Mouse (Mus musculus): Measurements from ENCODE around the gene Arhgap44. TPM values are rescaled to one million over a fixed set of nuclear protein-coding genes. Genes with fewer than 3 reads are reported as not detected.

Gene Arhgap44
- polyA plus RNA-seq, 1 experiment from 2014 or later: 16.4 TPM

DNA sequence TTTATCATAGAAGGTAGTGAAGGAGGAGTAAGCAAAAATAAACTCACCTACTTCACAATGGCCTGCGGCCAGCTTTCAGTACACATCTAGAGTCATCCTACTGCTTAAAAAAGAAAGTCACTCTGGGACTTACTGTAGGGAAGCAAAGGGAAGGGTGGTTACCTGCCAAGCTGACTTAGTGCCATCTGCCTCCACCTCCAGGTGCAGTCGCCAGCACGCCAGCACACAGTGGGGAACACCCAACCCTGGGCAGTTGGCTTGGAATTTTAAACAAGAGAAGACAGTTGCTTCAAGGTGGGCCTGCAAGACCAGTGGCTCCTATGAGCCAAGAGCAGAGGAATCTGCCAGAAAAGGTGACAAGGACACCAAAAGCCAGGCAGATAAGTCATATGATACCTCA lies 58.7 kb downstream of the Arhgap44 start:
- H3K27me3 ChIP-seq (ENCODE audit: control insufficient read depth, insufficient read depth, low read depth, low read length): no peaks in the 10 kb centered on the region
- ATAC-seq (ENCODE audit: low read depth): no peak
- 96% methylated on average over 3 of the region's 3 CpGs for WGBS

DNA sequence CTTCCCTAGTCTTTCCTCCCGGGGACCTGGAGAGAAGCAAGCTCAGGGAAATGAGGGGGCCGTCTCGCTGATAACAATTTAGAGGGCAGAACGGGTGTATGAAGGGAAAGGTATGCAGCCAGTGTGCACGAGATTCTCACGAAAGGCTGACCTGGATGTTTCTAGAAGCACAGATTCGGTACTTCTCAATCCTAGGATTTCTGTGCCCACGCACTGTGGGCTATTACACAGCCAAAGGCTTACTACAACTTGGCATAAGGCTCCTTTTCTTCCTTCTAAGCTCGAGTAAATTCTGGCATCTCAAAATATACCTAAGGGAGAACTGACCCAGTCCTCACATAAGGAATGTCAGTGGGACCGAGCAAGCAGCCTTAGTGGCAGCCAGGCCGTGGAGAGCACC lies 61.6 kb downstream of the Arhgap44 start:
- no peaks in the 10 kb centered on the region for H3K36me3 ChIP-seq (ENCODE audit: control insufficient read depth, insufficient read depth, low read length)
- no peak overlapping the region for H3K4me3 ChIP-seq (ENCODE audit: low read length)
- no peak for ATAC-seq (ENCODE audit: low read depth)

More for the DNA sequence above, 58.7 kb downstream of the Arhgap44 start:
- H3K27ac ChIP-seq (ENCODE audit: low read length): no peak overlapping the region
- no peak overlapping the region for H3K4me2 ChIP-seq (ENCODE audit: low read depth, low read length)
- H3K9ac ChIP-seq (ENCODE audit: low read length): no peak overlapping the region
- no peaks in the 10 kb centered on the region for H3K9me3 ChIP-seq (ENCODE audit: control insufficient read depth, low read length)
- no peaks in the 10 kb centered on the region for H3K36me3 ChIP-seq (ENCODE audit: control insufficient read depth, insufficient read depth, low read length)
- no peak overlapping the region for H3K4me3 ChIP-seq (ENCODE audit: low read length)
- no peaks in the 10 kb centered on the region; the same call in 1 of the 2 replicates for H3K4me1 ChIP-seq (replicated peaks; ENCODE audit: control insufficient read depth, insufficient read depth, low read length)

DNA sequence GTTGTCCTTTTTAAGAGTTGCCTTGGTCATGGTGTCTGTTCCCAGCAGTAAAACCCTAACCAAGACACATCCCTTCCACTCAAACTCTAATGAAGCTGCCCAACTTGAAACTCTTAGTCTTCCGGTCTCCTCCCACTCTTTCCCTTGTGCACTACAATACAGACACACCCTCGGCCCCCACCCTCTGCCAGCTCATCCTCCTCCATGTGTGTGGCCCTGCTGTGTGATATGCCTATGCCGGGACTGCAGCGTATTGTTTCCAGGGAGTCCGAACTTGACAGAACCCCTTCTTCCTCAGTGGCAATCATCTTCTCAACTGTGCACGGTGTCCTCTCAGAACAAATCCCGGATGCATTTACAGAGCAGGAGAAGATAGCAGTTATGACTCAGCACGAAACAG lies 62.7 kb downstream of the Arhgap44 start:
- 90% methylated on average over 8 of the region's 8 CpGs for WGBS
- Histone ChIP-seq H3K9me3 (ENCODE audit: control insufficient read depth, low read length) (no peaks in the 10 kb centered on the region), H3K4me1 (replicated peaks; ENCODE audit: control insufficient read depth, insufficient read depth, low read length) (no peaks in the 10 kb centered on the region), H3K9ac (ENCODE audit: low read length) (no peak overlapping the region), H3K27me3 (ENCODE audit: control insufficient read depth, insufficient read depth, low read depth, low read length) (no peaks in the 10 kb centered on the region), H3K4me2 (ENCODE audit: low read depth, low read length) (no peak overlapping the region), H3K36me3 (ENCODE audit: control insufficient read depth, insufficient read depth, low read length) (no peaks in the 10 kb centered on the region), H3K4me3 (ENCODE audit: low read length) (no peak overlapping the region), H3K27ac (ENCODE audit: low read length) (no peak overlapping the region)
- ATAC-seq (ENCODE audit: low read depth): no peak

More for the DNA sequence above, 61.6 kb downstream of the Arhgap44 start:
- Histone ChIP-seq H3K4me1 (replicated peaks; ENCODE audit: control insufficient read depth, insufficient read depth, low read length) (no peaks in the 10 kb centered on the region), H3K27me3 (ENCODE audit: control insufficient read depth, insufficient read depth, low read depth, low read length) (no peaks in the 10 kb centered on the region), H3K27ac (ENCODE audit: low read length) (no peak overlapping the region), H3K9ac (ENCODE audit: low read length) (no peak overlapping the region), H3K9me3 (ENCODE audit: control insufficient read depth, low read length) (no peaks in the 10 kb centered on the region), H3K4me2 (ENCODE audit: low read depth, low read length) (no peak overlapping the region)
- 68% methylated on average over 11 of the region's 11 CpGs for WGBS

DNA sequence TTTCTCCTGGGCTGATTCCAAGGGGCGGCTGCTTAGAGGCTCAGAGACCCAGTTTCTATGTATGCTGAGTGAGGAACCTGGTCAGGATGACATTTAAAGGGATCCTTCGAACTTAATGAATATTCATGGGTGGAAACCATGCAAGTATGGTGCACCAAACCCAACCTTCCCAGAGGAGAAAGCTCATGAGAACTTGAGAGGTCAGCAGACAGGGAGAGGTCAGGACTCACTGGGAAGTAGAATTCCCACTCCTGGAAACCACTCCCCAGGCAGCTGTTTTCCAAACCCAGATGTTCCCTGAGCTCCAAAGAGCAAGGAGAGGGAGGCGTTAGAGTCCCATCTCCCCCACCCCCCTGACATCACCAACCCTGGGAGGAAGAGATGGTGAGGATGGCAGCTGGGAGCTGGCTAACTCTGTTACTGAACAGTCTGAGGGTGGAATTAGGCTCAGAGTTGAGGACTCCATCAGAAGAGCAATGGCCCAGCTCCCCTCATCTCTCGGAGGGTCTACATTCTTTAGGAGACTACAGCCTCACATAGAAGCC lies 65.2 kb downstream of the Arhgap44 start:
- no peaks in the 10 kb centered on the region for H3K36me3 ChIP-seq (ENCODE audit: control insufficient read depth, insufficient read depth, low read length)
- no peak for ATAC-seq (ENCODE audit: low read depth)
- no peak overlapping the region for H3K27ac ChIP-seq (ENCODE audit: low read length)
- no peak overlapping the region for H3K9ac ChIP-seq (ENCODE audit: low read length)
- no peaks in the 10 kb centered on the region for H3K9me3 ChIP-seq (ENCODE audit: control insufficient read depth, low read length)
- H3K4me1 ChIP-seq (replicated peaks; ENCODE audit: control insufficient read depth, insufficient read depth, low read length): no peaks in the 10 kb centered on the region
- no peak overlapping the region for H3K4me2 ChIP-seq (ENCODE audit: low read depth, low read length)
- 70% methylated on average over 4 of the region's 4 CpGs for WGBS
- no peak overlapping the region for H3K4me3 ChIP-seq (ENCODE audit: low read length)
- no peaks in the 10 kb centered on the region for H3K27me3 ChIP-seq (ENCODE audit: control insufficient read depth, insufficient read depth, low read depth, low read length)

DNA sequence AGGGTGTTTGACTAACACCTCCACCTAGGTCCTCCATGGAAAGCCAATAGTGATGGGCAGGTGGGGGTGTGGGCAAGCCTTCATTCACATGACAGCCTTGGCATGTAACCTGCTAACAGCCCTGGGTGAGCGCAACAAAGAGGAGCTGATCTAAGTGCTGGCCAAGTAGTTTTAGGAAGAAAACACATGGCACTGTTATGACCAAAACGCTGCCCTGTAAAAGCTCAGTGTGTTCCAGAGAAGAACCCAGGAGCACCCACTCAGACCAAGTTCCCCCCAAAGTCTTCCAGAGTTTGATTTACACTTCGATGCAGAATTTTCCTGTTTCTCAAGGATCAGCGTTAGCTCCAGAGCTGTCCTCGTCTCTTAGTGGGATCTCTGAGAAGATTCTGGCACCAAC lies 65.9 kb downstream of the Arhgap44 start:
- Histone ChIP-seq H3K27ac (ENCODE audit: low read length) (no peak overlapping the region), H3K36me3 (ENCODE audit: control insufficient read depth, insufficient read depth, low read length) (no peaks in the 10 kb centered on the region), H3K9ac (ENCODE audit: low read length) (no peak overlapping the region), H3K9me3 (ENCODE audit: control insufficient read depth, low read length) (no peaks in the 10 kb centered on the region), H3K4me3 (ENCODE audit: low read length) (no peak overlapping the region), H3K27me3 (ENCODE audit: control insufficient read depth, insufficient read depth, low read depth, low read length) (no peaks in the 10 kb centered on the region), H3K4me1 (replicated peaks; ENCODE audit: control insufficient read depth, insufficient read depth, low read length) (no peaks in the 10 kb centered on the region), H3K4me2 (ENCODE audit: low read depth, low read length) (no peak overlapping the region)
- no peak for ATAC-seq (ENCODE audit: low read depth)
- WGBS: 84% methylated on average over 5 of the region's 5 CpGs

DNA sequence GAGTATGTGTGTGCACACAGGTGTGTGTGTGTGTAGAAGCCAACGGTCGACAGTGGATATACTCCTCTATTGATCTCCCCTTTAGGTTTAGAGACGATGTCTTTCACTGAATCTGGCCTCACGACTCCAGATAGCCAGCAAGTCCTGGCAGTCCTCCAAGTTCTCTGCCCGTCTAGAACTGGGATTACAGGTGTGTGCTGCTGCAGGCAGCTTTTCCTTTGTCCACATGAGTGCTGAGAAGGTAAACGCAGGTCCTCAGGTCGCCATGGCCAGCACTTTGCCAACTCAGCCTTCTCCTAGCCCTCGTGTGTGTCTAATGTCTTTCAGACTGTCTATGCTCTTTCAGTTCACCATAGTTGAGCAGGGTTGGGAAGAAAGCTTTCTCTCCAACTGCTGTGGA lies 69.9 kb downstream of the Arhgap44 start:
- Histone ChIP-seq H3K9me3 (ENCODE audit: control insufficient read depth, low read length) (no peaks in the 10 kb centered on the region), H3K27me3 (ENCODE audit: control insufficient read depth, insufficient read depth, low read depth, low read length) (no peaks in the 10 kb centered on the region), H3K4me2 (ENCODE audit: low read depth, low read length) (no peak overlapping the region), H3K36me3 (ENCODE audit: control insufficient read depth, insufficient read depth, low read length) (no peaks in the 10 kb centered on the region), H3K9ac (ENCODE audit: low read length) (no peak overlapping the region), H3K4me1 (replicated peaks; ENCODE audit: control insufficient read depth, insufficient read depth, low read length) (no peaks in the 10 kb centered on the region), H3K27ac (ENCODE audit: low read length) (0 out of 2 replicates have a peak overlapping the region, but pooled peaks have one; percentile 30), H3K4me3 (ENCODE audit: low read length) (no peak overlapping the region)
- 46% methylated on average over 8 of the region's 8 CpGs for WGBS
- ATAC-seq (ENCODE audit: low read depth): peak; percentile 37

DNA sequence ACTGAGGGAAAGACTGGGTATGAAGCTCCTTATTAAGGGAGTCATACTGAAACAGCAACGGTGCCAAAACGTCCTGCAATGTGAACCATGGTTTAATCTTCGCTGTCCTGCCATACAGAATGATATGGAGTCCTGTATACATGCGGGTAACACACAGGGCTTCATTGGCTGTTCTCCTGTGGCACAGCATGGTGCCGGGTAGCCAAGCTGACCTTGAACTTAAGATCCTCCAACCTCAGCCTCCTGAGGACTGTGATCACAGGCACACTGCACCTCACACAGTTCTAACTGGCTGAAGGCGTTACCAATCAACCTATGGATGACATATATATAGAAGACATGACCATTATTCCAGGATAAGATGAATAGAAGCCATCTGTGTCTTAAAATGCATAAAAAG lies 72.4 kb downstream of the Arhgap44 start:
- no peak for ATAC-seq (ENCODE audit: low read depth)
- Histone ChIP-seq H3K36me3 (ENCODE audit: control insufficient read depth, insufficient read depth, low read length) (no peaks in the 10 kb centered on the region), H3K9ac (ENCODE audit: low read length) (no peak overlapping the region), H3K27me3 (ENCODE audit: control insufficient read depth, insufficient read depth, low read depth, low read length) (no peaks in the 10 kb centered on the region), H3K4me3 (ENCODE audit: low read length) (no peak overlapping the region), H3K4me1 (replicated peaks; ENCODE audit: control insufficient read depth, insufficient read depth, low read length) (no peaks in the 10 kb centered on the region), H3K4me2 (ENCODE audit: low read depth, low read length) (no peak overlapping the region), H3K27ac (ENCODE audit: low read length) (no peak overlapping the region), H3K9me3 (ENCODE audit: control insufficient read depth, low read length) (peaks cover 3% of the 10 kb centered on the region; the same call in 1 of the 2 replicates)
- 87% methylated on average over 6 of the region's 6 CpGs for WGBS

DNA sequence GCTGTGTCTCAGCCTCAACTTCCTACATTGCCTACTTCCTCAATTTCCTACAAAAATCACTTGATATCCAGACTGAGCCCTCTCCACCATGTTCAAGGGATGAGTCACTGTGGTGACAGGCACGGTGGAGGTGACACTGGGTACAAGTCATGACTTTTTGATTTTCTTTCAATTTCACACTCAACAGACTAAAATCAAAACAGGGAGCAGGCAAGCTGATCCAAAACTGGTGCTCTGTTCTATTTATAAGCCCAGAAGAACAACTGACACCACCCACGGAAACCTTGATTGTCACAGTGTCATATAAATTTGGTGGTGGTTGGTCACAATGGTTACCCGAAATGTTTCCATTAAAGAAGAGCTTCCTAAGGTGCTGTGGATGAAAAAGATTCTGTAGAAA lies 72.8 kb downstream of the Arhgap44 start:
- WGBS: 80% methylated on average over 3 of the region's 3 CpGs
- H3K4me3 ChIP-seq (ENCODE audit: low read length): no peak overlapping the region
- ATAC-seq (ENCODE audit: low read depth): no peak
- no peaks in the 10 kb centered on the region for H3K36me3 ChIP-seq (ENCODE audit: control insufficient read depth, insufficient read depth, low read length)
- no peak overlapping the region for H3K9ac ChIP-seq (ENCODE audit: low read length)
- H3K27ac ChIP-seq (ENCODE audit: low read length): no peak overlapping the region
- no peak overlapping the region for H3K4me2 ChIP-seq (ENCODE audit: low read depth, low read length)
- H3K9me3 ChIP-seq (ENCODE audit: control insufficient read depth, low read length): peaks cover 3% of the 10 kb centered on the region; the same call in 1 of the 2 replicates
- no peaks in the 10 kb centered on the region for H3K27me3 ChIP-seq (ENCODE audit: control insufficient read depth, insufficient read depth, low read depth, low read length)
- no peaks in the 10 kb centered on the region for H3K4me1 ChIP-seq (replicated peaks; ENCODE audit: control insufficient read depth, insufficient read depth, low read length)

DNA sequence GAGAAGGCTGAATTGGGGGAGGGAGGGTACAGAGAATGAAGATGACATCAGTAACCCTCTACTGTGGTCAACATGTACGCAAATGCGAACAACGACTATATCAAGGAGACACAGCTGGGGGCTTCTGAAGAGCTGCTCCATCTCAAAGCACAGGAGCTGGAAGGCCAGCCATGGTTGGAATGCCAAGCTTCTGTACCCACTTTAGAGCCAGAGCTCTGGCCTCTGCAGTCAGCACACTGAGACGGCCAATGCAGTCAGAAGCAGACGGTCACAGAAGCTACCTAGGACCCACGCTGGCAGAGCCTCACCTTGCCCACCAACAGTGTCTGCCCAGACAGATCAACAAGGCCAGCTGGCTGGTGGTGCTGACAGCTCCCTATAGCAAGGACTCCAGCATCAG lies 73.5 kb downstream of the Arhgap44 start:
- H3K9me3 ChIP-seq (ENCODE audit: control insufficient read depth, low read length): peaks cover 3% of the 10 kb centered on the region; the same call in 1 of the 2 replicates
- no peak overlapping the region for H3K4me2 ChIP-seq (ENCODE audit: low read depth, low read length)
- H3K4me1 ChIP-seq (replicated peaks; ENCODE audit: control insufficient read depth, insufficient read depth, low read length): no peaks in the 10 kb centered on the region
- WGBS: 76% methylated on average over 6 of the region's 6 CpGs
- H3K27ac ChIP-seq (ENCODE audit: low read length): no peak overlapping the region
- no peak overlapping the region for H3K4me3 ChIP-seq (ENCODE audit: low read length)
- H3K36me3 ChIP-seq (ENCODE audit: control insufficient read depth, insufficient read depth, low read length): no peaks in the 10 kb centered on the region
- H3K27me3 ChIP-seq (ENCODE audit: control insufficient read depth, insufficient read depth, low read depth, low read length): no peaks in the 10 kb centered on the region
- no peak for ATAC-seq (ENCODE audit: low read depth)
- H3K9ac ChIP-seq (ENCODE audit: low read length): no peak overlapping the region

Measured in lung, embryonic 16.5 days (tissue).